Mouse (Mus musculus): Measurements from ENCODE around the gene Tle3. TPM values are rescaled to one million over a fixed set of nuclear protein-coding genes. Genes with fewer than 3 reads are reported as not detected.

Gene Tle3
- 51.0 and 57.0 TPM in 2 replicates for total RNA-seq (2012; rRNA removed)

DNA sequence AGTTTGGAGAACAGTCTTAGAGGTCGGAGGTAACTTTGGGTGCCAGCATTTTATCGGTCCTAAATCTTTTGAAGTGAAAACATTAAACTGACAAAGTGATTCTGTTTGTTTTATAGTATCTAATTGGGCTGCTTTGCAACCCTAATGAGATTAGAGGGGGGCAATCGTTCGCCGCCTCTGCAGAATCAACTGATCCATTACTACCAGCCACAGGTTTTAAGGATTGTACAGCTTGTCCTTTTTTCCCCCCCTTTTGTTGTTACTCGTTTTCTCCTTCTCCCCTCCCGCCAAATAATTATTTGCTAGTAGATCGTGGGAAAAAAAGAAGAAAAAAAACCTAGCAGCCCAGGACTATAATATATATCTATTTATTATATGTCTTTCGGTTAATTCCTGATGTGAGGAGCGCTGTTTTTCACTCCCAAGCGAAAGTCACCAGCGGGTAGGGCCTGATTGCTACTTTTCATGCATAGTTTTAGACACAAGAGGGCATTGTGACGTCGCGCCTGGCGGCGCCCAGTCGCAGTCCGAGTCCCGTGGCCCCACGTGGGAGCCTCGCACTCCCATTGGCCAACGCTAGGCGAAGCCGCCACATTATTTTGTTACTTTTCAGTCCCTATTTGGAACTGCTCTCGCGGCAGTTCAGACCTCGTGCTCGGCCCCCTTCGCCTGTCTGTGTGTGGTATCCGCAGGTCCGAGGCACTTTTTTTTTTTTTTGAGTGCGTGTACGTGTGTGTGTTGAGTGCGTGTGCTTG is at the start of gene Tle3:
TSS of gene Tle3 (plus strand) at position 612 of the 755 bp plus-strand sequence.
- Histone ChIP-seq H3K4me1 (ENCODE audit: control insufficient read depth in 2 of 2, insufficient read depth in 2 of 2, low read length in 2 of 2, poor library complexity in 1 of 2) (peaks cover 6 to 27% of the 10 kb centered on the region in 2 experiments), H3K9me3 (ENCODE audit: control insufficient read depth, insufficient read depth, low read depth, low read length) (no peaks in the 10 kb centered on the region), H3K27ac (ENCODE audit: insufficient read depth, low read depth, low read length, poor library complexity, severe bottlenecking) (no peak within 1 kb of the TSS; the same call in 1 of the 2 replicates), H3K4me3 (ENCODE audit: insufficient read depth in 1 of 2, low read depth in 1 of 2, low read length in 2 of 2, poor library complexity in 1 of 2, severe bottlenecking in 1 of 2) (peak within 1 kb of the TSS; percentile 88 to 89), H3K9ac (ENCODE audit: insufficient read depth, low read depth, low read length, poor library complexity, severe bottlenecking) (peak within 1 kb of the TSS; percentile 86), H3K36me3 (ENCODE audit: control insufficient read depth, insufficient read depth, low read length, poor library complexity, severe bottlenecking) (peaks cover 8% of the 10 kb centered on the region)
- in situ Hi-C loops (cut with MboI; ENCODE audit: low sequenced_read_pairs in 2 of 2, unreplicated experiment in 2 of 2), result no loop called here
- TF ChIP-seq HCFC1 (IDR thresholded peaks at IDR 0.05; ENCODE audit: borderline replicate concordance, insufficient read depth, low read length), result no peak
- peak; percentile 93 for TF ChIP-seq ZNF384 (IDR thresholded peaks at IDR 0.05; ENCODE audit: low read depth, low read length)
- TF ChIP-seq CHD2 (IDR thresholded peaks at IDR 0.05; ENCODE audit: low read depth, low read length), result peak; percentile 95
- DNase-seq (ENCODE audit: low read depth, low spot score), result peak; percentile 95

DNA sequence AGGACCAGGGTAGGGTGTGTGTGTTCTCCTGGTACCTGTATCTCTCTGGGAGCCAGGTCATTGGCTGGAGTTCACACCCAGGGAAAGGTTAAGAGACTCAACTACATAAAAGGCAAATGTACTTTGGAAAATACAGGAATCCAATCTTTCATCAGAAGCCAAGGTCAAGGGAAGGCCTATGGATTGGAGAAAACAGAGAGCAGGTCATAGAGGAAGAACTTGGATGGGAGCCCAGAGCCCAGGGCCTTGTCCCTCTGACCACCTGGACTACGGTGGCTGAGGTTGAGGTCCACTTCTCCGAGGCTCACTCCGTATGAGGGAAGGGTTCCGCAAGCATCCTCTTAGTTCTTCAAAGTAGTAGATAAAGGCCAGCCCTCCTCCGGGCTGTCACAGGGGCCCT is 48.9 kb upstream of the Tle3 start:
- H3K27ac ChIP-seq (ENCODE audit: insufficient read depth, low read depth, low read length, poor library complexity, severe bottlenecking), result no peak overlapping the region

DNA sequence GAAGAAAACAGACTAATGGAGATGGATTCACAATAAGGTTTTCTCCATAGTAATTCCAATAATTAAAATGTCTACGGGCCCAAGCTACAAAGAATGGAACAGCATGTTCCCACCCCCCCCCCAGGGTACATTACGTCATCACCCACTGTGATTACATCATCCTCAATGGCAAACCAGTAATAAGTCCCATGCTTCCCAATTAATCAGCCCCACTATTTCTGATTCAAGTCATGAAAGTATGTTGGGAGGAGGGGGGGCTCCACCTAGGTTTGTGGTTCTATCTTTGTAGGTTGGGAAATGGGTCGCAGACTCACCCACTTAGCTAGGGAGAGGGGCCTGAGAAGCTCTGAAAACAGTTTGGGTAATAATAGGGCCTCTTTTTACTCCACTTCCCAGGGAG is 48.3 kb upstream of the Tle3 start:
- in situ Hi-C loops (cut with MboI; ENCODE audit: low sequenced_read_pairs in 2 of 2, unreplicated experiment in 2 of 2), result no loop called here
- Histone ChIP-seq H3K36me3 (ENCODE audit: control insufficient read depth, insufficient read depth, low read length, poor library complexity, severe bottlenecking) (no peaks in the 10 kb centered on the region; the same call in 1 of the 2 replicates), H3K9me3 (ENCODE audit: control insufficient read depth, insufficient read depth, low read depth, low read length) (no peaks in the 10 kb centered on the region), H3K9ac (ENCODE audit: insufficient read depth, low read depth, low read length, poor library complexity, severe bottlenecking) (no peak overlapping the region), H3K4me3 (ENCODE audit: insufficient read depth in 1 of 2, low read depth in 1 of 2, low read length in 2 of 2, poor library complexity in 1 of 2, severe bottlenecking in 1 of 2) (no peak overlapping the region), H3K27ac (ENCODE audit: insufficient read depth, low read depth, low read length, poor library complexity, severe bottlenecking) (no peak overlapping the region), H3K4me1 (ENCODE audit: control insufficient read depth in 2 of 2, insufficient read depth in 2 of 2, low read length in 2 of 2, poor library complexity in 1 of 2) (peaks cover 2 to 33% of the 10 kb centered on the region in 2 experiments; a peak in 3 of 4 replicates)
- no peak for DNase-seq (ENCODE audit: low read depth, low spot score)
- no peak for TF ChIP-seq MAFK (IDR thresholded peaks at IDR 0.05; ENCODE audit: insufficient read depth, low read depth, low read length)
- no peak for TF ChIP-seq ZC3H11A (IDR thresholded peaks at IDR 0.05; ENCODE audit: borderline replicate concordance, low read depth, low read length)
- no peak for TF ChIP-seq ZNF384 (IDR thresholded peaks at IDR 0.05; ENCODE audit: low read depth, low read length)
- TF ChIP-seq CHD2 (IDR thresholded peaks at IDR 0.05; ENCODE audit: low read depth, low read length), result no peak
- TF ChIP-seq HCFC1 (IDR thresholded peaks at IDR 0.05; ENCODE audit: borderline replicate concordance, insufficient read depth, low read length), result no peak

More for the DNA sequence above, 48.9 kb upstream of the Tle3 start:
- H3K9ac ChIP-seq (ENCODE audit: insufficient read depth, low read depth, low read length, poor library complexity, severe bottlenecking), result no peak overlapping the region
- DNase-seq (ENCODE audit: low read depth, low spot score), result no peak
- H3K4me1 ChIP-seq (ENCODE audit: control insufficient read depth in 2 of 2, insufficient read depth in 2 of 2, low read length in 2 of 2, poor library complexity in 1 of 2), result peaks cover 2 to 33% of the 10 kb centered on the region in 2 experiments; a peak in 3 of 4 replicates
- H3K36me3 ChIP-seq (ENCODE audit: control insufficient read depth, insufficient read depth, low read length, poor library complexity, severe bottlenecking), result no peaks in the 10 kb centered on the region; the same call in 1 of the 2 replicates
- in situ Hi-C loops (cut with MboI; ENCODE audit: low sequenced_read_pairs in 2 of 2, unreplicated experiment in 2 of 2), result no loop called here
- no peaks in the 10 kb centered on the region for H3K9me3 ChIP-seq (ENCODE audit: control insufficient read depth, insufficient read depth, low read depth, low read length)
- H3K4me3 ChIP-seq (ENCODE audit: insufficient read depth in 1 of 2, low read depth in 1 of 2, low read length in 2 of 2, poor library complexity in 1 of 2, severe bottlenecking in 1 of 2), result no peak overlapping the region
- no peak for TF ChIP-seq CHD2 (IDR thresholded peaks at IDR 0.05; ENCODE audit: low read depth, low read length)
- TF ChIP-seq MAFK (IDR thresholded peaks at IDR 0.05; ENCODE audit: insufficient read depth, low read depth, low read length), result no peak
- TF ChIP-seq ZNF384 (IDR thresholded peaks at IDR 0.05; ENCODE audit: low read depth, low read length), result no peak
- TF ChIP-seq ZC3H11A (IDR thresholded peaks at IDR 0.05; ENCODE audit: borderline replicate concordance, low read depth, low read length), result no peak
- no peak for TF ChIP-seq HCFC1 (IDR thresholded peaks at IDR 0.05; ENCODE audit: borderline replicate concordance, insufficient read depth, low read length)

- H3K9me3 ChIP-seq (ENCODE audit: control insufficient read depth, insufficient read depth, low read depth, low read length), result no peaks in the 10 kb centered on the region
- TF ChIP-seq HCFC1 (IDR thresholded peaks at IDR 0.05; ENCODE audit: borderline replicate concordance, insufficient read depth, low read length) (no peak), MAFK (IDR thresholded peaks at IDR 0.05; ENCODE audit: insufficient read depth, low read depth, low read length) (no peak), CHD2 (IDR thresholded peaks at IDR 0.05; ENCODE audit: low read depth, low read length) (no peak), ZC3H11A (IDR thresholded peaks at IDR 0.05; ENCODE audit: borderline replicate concordance, low read depth, low read length) (no peak), ZNF384 (IDR thresholded peaks at IDR 0.05; ENCODE audit: low read depth, low read length) (no peak)
- H3K36me3 ChIP-seq (ENCODE audit: control insufficient read depth, insufficient read depth, low read length, poor library complexity, severe bottlenecking), result no peaks in the 10 kb centered on the region; the same call in 1 of the 2 replicates
- H3K9ac ChIP-seq (ENCODE audit: insufficient read depth, low read depth, low read length, poor library complexity, severe bottlenecking), result no peak overlapping the region
- DNase-seq (ENCODE audit: low read depth, low spot score), result no peak
- peak overlapping the region in 1 of 2 experiments; percentile 42; a peak in 2 of 4 replicates for H3K4me3 ChIP-seq (ENCODE audit: insufficient read depth in 1 of 2, low read depth in 1 of 2, low read length in 2 of 2, poor library complexity in 1 of 2, severe bottlenecking in 1 of 2)
- in situ Hi-C loops (cut with MboI; ENCODE audit: low sequenced_read_pairs in 2 of 2, unreplicated experiment in 2 of 2), result no loop called here
- H3K4me1 ChIP-seq (ENCODE audit: control insufficient read depth in 2 of 2, insufficient read depth in 2 of 2, low read length in 2 of 2, poor library complexity in 1 of 2), result peaks cover 2 to 32% of the 10 kb centered on the region in 2 experiments; a peak in 3 of 4 replicates
- no peak overlapping the region for H3K27ac ChIP-seq (ENCODE audit: insufficient read depth, low read depth, low read length, poor library complexity, severe bottlenecking)
Observed at GRCm38 (mm10) chr9:61324354-61324753, 47.8 kb upstream of the Tle3 start.

Measured in ES-E14 (cell line).